Mouse (Mus musculus) telencephalon, adult 2 months (tissue): ENCODE measurements around the gene Phf20.
A peak's percentile ranks its signal among the peaks of the same experiment; 100 is the strongest.
"Not testable (repeated sequence)": the region's sequence is repeated elsewhere in the genome, so short reads cannot be mapped to it uniquely, and the experiment has no call there.

Experiments used
- DNase-seq: peaks from one replicate; pipeline ENCODE4 v3.0.0-alpha.2; 2011; ENCODE audit warnings: low read depth, low spot score

Gene Phf20

GRCm38 (mm10) chr2:156196302-156197128, at the start of gene Phf20:
TSS of gene Phf20 (plus strand) at chr2:156196466.
- DNase-seq = peak; percentile 90

- no peak for DNase-seq
Measured at GRCm38 (mm10) chr2:156147316-156147915, 48.9 kb upstream of the Phf20 start.

GRCm38 (mm10) chr2:156151538-156151937, 44.7 kb upstream of the Phf20 start:
- DNase-seq = no peak

GRCm38 (mm10) chr2:156165478-156165877, 30.8 kb upstream of the Phf20 start:
- no peak for DNase-seq

- no peak for DNase-seq
Measured at GRCm38 (mm10) chr2:156166557-156166956, 29.7 kb upstream of the Phf20 start.

- DNase-seq = no peak
Measured at GRCm38 (mm10) chr2:156177079-156177478, 19.2 kb upstream of the Phf20 start.

- no peak for DNase-seq
Measured at GRCm38 (mm10) chr2:156177651-156178050, 18.6 kb upstream of the Phf20 start.

GRCm38 (mm10) chr2:156179046-156179795, 17.0 kb upstream of the Phf20 start:
- no peak for DNase-seq

- DNase-seq = no peak
Measured at GRCm38 (mm10) chr2:156179796-156180093, 16.5 kb upstream of the Phf20 start.

GRCm38 (mm10) chr2:156180094-156180821, 16.0 kb upstream of the Phf20 start, which contains the start of gene Rbm39:
TSS of gene Rbm39 (minus strand) at chr2:156180238.
- DNase-seq = peak; percentile 99

- no peak for DNase-seq
Measured at GRCm38 (mm10) chr2:156180824-156181590, 15.3 kb upstream of the Phf20 start.

GRCm38 (mm10) chr2:156181592-156181991, 14.7 kb upstream of the Phf20 start:
- DNase-seq = no peak

GRCm38 (mm10) chr2:156189241-156189640, 7.0 kb upstream of the Phf20 start:
- DNase-seq = not testable (repeated sequence)

GRCm38 (mm10) chr2:156190004-156190896, 6.0 kb upstream of the Phf20 start:
- no peak for DNase-seq

- no peak for DNase-seq
Measured at GRCm38 (mm10) chr2:156191540-156191939, 4.7 kb upstream of the Phf20 start.

GRCm38 (mm10) chr2:156192068-156192467, 4.2 kb upstream of the Phf20 start:
- no peak for DNase-seq

- DNase-seq = no peak
Measured at GRCm38 (mm10) chr2:156193066-156193862, 3.0 kb upstream of the Phf20 start.

- no peak for DNase-seq
Measured at GRCm38 (mm10) chr2:156194571-156194970, 1.7 kb upstream of the Phf20 start.
